Mouse (Mus musculus): ENCODE data around the gene Cmtm2b.

Cmtm2b gene

DNA sequence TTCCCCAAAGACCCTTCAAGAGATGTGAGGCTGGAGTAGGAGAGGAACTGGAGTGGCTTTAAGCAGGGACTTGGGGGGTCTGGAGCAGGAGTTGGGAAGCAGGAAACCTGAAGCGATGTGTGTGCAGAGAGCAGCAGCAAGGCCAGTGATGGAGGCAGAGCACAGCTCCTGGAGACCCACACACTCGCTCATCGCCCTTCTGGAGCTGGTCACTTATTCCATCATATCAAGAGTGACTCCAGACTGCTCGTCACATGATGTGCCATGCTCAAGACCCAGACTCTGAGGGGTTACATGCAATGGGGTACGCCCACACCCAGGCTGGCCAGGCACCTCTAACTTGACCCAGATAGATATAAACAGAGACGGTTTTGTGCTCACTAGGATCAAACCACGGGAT, 58.2 kb downstream of the Cmtm2b start:
- DNase-seq (ENCODE audit: low spot score in 2 of 2) = no peak

Measured in right cerebral cortex, adult 2 months (tissue).